Mouse (Mus musculus) adrenal gland, postnatal 14 days (tissue): ENCODE data around the gene Rnf181. TPM values are rescaled to one million over a fixed set of nuclear protein-coding genes. Genes with fewer than 3 reads are reported as not detected.

Experiments used
- DNase-seq: peaks from one replicate; pipeline ENCODE4 v3.0.0; 2021; ENCODE audit warnings: mixed read lengths
- total RNA-seq: library from RNA; stranded (reverse); gene quantifications from 2 replicates; pipeline ENCODE4 v1.2.3, GENCODE M21; 2021

Gene Rnf181
- total RNA-seq, 1 experiment from 2014 or later, result 204 TPM

- no peak for DNase-seq
Observed at GRCm38 (mm10) chr6:72385258-72385657, 18.5 kb upstream of the Rnf181 start.

GRCm38 (mm10) chr6:72383952-72384351 lies 17.2 kb upstream of the Rnf181 start:
- no peak for DNase-seq

DNA sequence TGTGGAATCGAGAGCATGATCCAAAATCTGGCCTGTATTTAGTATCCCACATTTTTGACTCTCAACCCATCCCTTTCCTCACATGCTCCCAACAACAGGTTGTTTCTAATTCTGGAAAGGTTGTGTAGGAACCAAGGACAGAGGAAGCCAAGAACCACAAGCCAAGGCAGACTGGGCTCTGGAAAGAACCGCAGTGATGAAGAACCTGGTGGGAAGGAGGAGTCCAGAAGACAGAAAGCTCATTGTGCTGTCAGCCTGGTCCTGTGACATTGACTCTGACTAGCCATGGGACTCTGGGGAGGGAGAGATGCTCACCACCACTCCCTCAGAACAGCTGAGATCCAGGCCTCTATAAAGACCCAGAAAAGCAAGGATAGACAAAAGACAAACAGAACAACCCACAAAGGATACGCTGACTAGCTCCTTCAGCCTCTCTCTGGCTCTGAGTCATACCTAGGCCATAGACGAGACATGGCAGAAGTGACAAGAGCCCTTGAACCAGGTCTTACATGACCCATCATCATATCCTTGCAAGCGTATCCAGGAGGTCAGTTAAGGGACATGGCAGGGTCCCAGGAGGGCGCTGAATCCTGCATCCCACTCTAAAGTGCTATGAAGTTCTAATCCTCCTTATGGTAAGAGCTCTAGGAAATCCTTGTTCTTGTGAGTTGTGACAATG lies 16.5 kb upstream of the Rnf181 start:
- no peak for DNase-seq

DNA sequence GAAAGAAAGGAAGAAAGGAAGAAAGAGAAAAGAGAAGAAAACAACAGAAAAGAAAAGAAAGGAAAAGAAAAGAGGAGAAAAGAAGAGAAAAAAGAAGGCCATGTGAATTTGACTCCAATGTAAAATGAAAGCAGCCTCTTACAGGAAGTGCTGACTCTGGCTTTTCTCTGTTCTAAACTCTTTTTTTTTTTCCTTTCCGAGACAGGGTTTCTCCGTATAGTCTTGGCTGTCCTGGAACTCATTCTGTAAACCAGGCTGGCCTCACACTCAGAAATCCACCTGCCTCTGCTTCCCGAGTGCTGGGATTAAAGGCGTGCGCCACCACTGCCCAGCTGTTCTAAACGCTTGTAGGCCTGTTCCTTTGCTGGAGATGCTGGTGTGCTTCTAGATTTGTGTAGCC lies 15.7 kb upstream of the Rnf181 start:
- DNase-seq, result no peak

DNA sequence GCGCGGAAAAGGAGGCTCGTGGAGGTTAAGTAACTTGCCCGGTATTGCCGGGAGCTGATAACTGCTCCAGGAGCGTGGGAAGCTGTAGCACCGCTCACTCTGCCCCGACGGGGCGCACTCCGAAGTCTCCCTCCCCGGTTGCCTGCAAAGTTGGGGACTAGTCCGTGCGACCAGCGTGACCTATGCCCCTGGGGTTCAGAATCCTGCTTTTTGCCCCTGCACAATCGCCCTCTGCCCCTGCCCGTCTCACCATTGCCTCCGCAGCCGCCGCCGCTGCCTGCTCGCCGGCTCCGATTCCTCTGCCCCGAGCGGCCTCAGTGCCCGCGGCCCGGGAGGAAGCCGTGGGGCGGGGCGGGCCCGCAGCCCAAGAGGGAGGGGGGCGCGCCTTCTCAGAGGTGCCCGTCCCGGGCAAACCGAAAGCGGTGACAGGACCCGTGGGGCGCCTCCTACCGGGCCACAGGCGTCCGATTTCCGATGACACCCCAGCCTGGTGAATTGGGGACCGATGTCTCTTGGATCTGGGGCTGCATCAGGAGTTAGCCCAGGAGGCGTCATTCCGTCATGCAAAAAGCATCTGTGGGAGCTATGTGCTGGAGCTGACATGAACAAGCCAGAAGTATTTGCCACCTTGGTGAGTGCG lies 13.5 kb upstream of the Rnf181 start, which contains the start of gene Vamp5:
Gene Vamp5 (minus strand): TSS at position 338 of the 640 bp plus-strand sequence.
- DNase-seq, result peak; percentile 94

GRCm38 (mm10) chr6:72379377-72380130 lies 12.8 kb upstream of the Rnf181 start:
- DNase-seq, result no peak

DNA sequence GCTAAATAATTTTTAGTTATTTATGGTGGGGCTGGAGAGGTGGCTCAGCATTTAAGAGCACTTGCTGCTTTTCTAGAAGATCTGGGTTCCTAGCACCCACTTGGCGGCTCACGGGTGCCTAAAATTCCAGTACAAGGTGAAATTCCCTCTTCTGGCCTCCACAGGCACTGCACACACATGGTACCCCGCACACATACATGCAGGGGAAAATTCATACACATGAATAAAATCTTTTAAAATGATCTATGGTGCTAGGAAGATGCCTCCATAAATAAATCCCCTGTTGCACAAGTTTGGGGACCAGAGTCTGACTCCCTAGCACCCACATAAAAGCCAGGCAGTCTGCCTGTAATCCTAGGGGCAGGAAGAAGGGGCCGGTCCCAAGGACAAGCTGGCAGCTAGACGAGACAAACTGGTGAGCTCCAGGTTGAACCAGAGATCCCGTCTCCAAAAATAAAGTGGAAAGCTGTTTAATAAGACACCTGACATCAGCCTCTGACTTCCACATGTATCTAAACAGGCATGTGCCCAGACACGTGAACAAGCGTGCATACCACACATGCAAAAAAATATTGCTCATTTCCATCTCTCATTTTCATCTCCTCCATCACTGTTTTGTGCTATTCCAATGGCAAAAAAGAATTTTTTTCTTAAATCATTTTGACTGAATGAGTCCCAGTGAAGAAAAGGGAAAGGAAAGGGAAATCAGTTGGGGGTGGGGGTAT lies 11.9 kb upstream of the Rnf181 start:
- no peak for DNase-seq

DNA sequence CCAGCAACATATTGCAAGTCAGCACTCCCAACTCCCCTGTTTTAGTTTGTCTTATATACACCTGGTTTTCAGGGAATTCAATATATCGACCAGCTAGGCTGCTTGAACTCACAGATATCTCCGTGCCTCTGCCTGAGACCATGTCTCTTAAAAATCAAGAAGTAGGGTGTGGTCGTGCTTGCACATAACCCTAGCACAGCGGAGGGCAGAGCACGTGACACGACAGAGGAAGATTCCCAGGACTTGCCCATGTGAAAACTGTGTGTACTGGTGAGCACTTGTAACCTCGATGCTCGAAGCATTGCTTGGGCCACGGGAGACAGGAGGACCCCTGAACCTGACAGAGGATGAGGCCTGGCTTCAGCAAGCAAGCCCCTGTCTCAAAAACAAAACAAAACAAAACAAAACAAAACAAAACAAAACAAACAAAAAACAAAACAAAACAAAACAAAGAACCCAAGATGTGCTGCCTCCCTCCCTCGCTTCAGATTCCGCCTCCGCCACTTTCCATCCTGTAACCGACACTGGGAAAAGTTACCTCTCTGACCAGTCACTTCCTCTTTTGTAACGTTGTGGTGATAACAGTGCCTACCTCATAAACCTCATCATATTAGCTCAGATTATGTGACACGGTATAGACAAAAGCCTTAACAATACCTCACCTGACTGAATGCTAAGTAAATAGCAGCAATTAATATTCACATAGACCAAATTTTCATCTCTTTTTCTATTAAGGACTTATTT lies 8.2 kb upstream of the Rnf181 start:
- DNase-seq, result no peak

- no peak for DNase-seq
Observed at GRCm38 (mm10) chr6:72374206-72374605, 7.5 kb upstream of the Rnf181 start.

DNA sequence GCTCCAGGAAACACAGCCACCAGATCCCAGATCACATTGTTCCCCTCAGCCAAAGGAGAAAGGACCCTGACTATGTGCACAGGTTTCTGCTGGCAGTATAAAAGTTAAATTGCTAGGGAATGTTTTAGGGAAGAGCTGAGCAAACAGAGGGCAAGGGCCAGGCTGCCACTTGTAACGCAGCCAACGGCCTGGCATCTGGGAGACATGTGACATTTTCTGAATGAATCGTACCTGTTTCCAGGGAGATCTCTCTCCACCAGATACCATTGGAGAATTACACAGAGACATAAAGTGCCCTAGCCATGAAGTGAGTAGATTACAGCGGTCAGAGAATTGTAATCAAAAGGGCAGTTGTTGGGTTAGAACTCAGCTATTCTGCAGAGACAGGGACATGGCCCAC lies 6.4 kb upstream of the Rnf181 start:
- DNase-seq, result no peak

DNA sequence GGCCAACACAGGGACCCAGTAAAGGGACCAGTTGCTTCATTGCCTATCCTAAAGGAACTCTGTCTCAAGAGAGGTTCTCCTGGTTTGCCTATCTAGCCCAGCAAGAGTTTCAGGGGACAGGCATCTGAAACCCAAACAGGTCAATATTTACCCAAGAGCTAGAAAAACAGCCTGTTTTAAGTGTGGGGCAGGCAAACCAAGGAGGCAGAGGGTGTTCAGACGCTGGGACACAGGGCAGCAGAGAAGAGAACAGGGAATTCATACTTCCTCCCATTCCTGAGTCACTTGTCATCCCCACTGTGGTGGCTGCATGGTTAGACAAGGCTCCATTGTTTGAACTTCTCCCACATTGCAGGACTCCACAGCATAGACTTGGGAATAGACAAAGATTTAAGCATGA lies 4.8 kb upstream of the Rnf181 start:
- no peak for DNase-seq

DNA sequence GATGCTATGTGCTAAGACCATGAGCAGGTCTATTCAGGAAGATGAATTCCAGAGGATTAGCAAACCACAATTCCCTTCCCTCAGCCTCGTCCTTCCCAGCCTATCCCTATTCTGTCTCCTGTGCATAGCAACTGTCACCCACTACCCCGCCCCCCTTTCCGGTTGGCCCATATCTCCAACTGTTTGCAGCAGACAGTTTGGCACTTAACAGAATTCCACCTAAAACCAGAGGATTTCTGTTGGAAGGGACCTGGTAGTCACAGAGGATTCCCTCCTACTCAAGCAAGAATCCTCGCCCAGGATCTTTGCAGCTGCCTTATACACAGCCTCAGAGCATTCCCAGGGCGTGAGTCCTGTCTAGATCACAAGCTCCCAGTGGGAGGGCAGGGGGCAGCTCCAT lies 4.4 kb upstream of the Rnf181 start:
- DNase-seq, result peak; percentile 54

- peak; percentile 87 for DNase-seq
Observed at GRCm38 (mm10) chr6:72370091-72370490, 3.3 kb upstream of the Rnf181 start.

DNA sequence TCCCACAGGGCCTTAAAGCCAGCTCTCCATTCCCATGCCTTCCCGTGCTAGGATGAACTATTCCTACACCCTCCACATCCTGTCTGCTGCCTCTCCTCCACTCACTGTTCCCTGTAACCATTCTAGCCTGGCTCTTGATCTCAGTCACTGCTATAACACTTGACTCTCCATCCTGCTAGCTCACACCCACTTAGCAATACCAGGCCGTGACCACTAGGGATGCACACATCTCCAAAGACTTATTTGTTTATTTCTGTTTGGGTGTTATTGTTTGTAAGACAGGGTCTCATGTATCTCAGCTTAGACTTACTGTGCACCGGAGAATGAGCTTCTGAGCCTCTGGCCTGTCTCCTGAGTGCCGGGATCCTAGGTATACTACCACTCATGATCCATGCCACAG lies 2.8 kb upstream of the Rnf181 start:
- no peak for DNase-seq

DNA sequence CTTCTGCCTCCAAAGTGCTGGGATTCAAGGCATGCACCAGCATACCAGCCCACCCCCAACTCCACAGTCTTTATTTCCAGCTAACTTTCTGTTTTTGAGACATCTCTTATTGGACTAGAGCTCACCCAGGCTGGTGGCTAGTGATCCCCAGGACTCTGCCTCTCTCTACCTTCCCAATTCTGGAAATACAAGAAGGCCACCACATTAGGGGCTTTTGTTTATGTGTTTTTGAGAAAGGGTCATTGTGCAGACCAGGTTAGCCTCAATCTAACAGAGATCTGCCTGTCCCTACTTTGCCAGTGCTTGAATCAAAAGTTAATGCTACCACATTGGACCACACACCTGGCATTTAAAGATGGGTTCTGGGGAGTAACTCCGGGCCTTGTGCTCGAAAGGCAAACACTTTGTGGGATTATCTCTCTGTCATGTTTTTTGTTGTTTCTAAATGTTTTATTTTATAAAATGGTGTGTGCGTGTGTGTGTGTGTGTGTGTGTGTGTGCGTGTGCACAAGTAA lies 761 bp upstream of the Rnf181 start:
- DNase-seq, result no peak

GRCm38 (mm10) chr6:72366304-72366703 lies 452 bp downstream of the Rnf181 start:
- DNase-seq, result no peak

GRCm38 (mm10) chr6:72364985-72365384 lies 1.8 kb downstream of the Rnf181 start:
- DNase-seq, result no peak

- no peak for DNase-seq
Observed at GRCm38 (mm10) chr6:72364009-72364408, 2.7 kb downstream of the Rnf181 start.

DNA sequence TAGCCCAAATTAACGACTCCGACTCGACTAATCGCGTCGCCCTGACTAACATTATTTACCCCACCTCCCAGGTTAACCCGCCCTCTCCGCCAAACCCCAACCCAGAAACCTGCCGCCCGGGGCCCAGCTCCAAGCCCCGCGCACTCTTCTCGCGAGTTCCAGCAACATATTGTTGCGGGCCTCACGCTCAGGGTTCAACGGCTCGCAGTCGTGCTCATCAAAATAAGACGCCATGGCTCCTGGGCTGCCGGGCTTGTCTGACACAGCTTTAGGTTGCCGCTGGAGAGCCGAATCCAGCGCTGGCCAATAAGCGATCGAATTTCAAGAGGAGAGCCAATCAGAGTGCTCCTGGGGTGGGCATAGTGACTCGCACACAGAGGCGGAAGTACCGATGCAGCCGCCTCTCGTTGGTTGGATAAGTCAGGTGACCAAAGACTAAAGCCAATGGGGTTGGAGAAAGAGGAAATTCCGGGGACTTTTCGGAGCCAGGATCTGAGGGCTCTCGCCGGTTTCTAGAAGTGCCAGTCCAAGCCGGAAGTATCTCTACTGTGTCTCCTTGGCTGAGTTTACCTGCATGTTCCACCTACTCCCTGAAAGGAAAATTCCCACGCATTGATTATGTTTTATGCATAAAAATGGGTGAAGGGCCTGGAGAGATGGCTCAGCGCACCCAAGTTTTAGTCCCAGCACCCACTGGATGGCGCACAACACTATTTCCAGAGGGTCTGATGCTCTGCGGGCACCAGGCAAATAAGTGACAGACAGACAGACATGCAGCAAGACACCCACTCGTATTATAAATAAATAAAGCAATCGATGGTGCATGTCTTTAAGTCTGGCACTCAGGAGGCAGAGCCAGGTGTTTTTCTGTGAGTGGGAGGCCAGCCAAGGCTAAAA lies 4.4 kb downstream of the Rnf181 start:
- peak; percentile 97 for DNase-seq

- DNase-seq, result peak; percentile 77
Observed at GRCm38 (mm10) chr6:72361121-72361551, 5.6 kb downstream of the Rnf181 start.

DNA sequence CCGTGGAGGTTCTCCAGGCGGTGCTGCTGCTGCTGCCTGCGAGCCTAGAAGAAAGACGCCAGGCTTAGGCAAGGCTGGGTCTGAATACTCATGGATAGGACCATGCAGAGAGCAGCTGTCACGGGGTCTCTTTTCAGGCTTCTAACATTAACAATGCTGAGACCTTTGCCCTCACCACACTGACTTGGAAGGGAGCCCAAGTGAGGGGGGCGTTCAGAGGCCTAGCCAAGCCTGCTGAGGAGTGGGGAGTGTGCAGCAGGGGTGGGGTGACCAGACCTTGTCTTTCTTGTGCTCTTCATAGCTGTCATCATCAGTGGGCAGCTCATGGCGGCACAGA lies 6.2 kb downstream of the Rnf181 start:
- no peak for DNase-seq
